Mouse (Mus musculus) layer of hippocampus, adult 8-10 months (tissue): ENCODE measurements around the gene Flywch2. TPM values are rescaled to one million over a fixed set of nuclear protein-coding genes. Genes with fewer than 3 reads are reported as not detected.

Experiments
- DNase-seq, 2 experiments: peaks; one replicate each; pipeline ENCODE4 v3.0.0; 2022; ENCODE audit warnings: low spot score in 2 of 2
- total RNA-seq, 4 experiments: library from RNA; stranded (reverse); gene quantifications; 2 replicates each; pipeline ENCODE4 v1.2.4; 2022

The Flywch2 gene
- total RNA-seq, 4 experiments from 2014 or later: 8.1 to 11.7 (median 10.1) TPM

DNA sequence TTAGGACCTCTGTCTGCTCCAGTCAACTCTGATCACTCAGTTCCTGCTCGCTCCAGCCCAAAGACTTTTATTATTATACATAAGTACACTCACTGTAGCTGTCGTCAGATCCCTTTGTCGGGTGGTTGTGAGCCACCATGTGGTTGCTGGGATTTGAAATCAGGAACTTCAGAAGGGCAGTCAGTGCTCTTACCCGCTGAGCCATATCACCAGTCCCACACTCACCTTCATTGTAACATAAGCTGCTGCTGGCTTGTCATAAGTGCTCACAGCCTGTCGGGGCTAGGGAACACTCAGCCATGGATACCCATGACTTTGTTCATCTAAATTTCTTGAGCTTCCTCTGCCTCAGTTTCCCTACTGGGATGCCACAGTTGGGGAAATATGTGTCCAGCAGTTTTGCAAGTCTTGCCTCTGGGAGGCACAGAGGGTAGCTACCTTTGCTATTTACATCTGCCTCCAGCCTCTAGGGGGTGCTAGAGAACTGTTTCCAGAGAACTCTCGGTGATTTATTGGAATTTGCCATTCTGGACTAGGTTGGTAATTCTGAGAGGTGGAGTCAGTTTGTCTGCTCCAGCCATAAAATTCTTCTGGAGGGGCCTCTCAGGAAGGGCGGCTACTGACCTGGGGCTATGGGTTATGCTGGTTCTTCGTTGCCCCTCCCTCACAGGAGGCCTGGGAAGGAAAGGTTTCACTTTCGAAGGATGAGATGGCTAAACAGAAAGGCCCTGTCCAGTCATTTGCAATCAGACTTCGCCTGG, 37.1 kb downstream of the Flywch2 start:
- DNase-seq: peak in 1 of 2 experiments; percentile 71

DNA sequence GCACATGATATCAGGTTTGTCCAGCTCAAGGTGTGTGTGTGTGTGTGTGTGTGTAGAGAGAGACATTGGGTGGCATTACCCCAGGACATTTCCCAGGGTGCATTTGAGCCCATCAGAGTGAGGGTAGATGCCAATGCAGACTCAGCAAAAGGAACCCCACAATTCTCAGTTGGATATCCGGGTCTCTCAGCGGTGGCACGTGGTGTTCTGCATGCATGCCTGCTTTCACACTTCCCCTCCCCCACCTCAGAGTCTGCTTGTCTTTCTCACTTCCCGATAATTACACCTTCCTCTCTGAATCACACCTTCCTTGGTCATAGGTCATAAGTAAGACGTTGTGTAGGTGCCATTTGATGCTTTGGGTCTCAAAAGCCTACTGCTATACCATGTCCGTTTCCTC, 37.9 kb downstream of the Flywch2 start:
- no peak for DNase-seq

- DNase-seq: no peak
Measured at GRCm38 (mm10) chr17:23747471-23747870, 38.4 kb downstream of the Flywch2 start.

GRCm38 (mm10) chr17:23746767-23747166, 39.1 kb downstream of the Flywch2 start:
- no peak for DNase-seq

- no peak for DNase-seq
Measured at GRCm38 (mm10) chr17:23746311-23746710, 39.6 kb downstream of the Flywch2 start.

GRCm38 (mm10) chr17:23745301-23746251, 40.3 kb downstream of the Flywch2 start, which contains the start of gene Kremen2:
Kremen2 (minus strand) TSS chr17:23745833.
- no peak for DNase-seq

DNA sequence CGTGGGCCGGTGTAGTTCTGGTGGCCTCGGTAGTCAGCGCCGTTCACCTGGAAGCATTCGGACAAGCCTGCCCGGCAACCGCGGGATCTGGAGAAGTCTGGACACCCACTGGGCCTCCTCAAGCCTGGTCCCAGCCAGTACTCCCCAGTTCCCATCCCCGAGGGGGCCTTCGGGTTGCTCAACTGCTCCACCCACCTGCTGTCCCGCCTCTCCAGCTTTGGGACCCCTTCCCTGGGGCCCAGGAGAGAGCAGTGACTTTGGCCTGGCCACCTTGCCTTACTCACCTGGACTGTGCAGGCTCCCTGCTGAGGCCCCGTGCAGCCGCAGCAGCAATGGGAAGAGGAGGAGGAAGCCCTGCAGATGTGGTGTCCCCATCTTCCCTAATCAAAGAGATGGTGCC, 41.2 kb downstream of the Flywch2 start:
- no peak for DNase-seq

GRCm38 (mm10) chr17:23744076-23744475, 41.8 kb downstream of the Flywch2 start:
- DNase-seq: no peak

DNA sequence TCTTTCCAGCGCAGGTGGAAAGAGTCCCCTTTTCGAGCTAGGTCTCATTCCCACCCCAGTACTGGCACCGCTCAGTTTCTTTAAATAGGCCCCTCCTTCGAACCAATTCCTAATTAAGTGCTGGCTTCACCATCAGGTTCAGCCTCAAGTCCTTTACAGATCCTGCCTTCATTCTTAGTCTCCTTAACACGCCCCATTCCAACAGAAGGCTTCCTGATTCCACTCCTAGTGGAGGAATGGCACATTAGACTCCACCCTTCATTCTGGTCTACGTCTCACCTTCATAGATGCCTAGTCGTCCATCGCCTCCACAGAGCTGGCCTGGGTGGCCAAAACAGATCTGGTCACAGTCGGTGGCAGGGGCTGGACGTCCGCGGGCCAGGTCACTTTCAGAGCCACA, 42.9 kb downstream of the Flywch2 start:
- DNase-seq: no peak

- DNase-seq: no peak
Measured at GRCm38 (mm10) chr17:23742210-23742793, 43.6 kb downstream of the Flywch2 start.

GRCm38 (mm10) chr17:23741359-23742209, 44.3 kb downstream of the Flywch2 start:
- no peak for DNase-seq

DNA sequence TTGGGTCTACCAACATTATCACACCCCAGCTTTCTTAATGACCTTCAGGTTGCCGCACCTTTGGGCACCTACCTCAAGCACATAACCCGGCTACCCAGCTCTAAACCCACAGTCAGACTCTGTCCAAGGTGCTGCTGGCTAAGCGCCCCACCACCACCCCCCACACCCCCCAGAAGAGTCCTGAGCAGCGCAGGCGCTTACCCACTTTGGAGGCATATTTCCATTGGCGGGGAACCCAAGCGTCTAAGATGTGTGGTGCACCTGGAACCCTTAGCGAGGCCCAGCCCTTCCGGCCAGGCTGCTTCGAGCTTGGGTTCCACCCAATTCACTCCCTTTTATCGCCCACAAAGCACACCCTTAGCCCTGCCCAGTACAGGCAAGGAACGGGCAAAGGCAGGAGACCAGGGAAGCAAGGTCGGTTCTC, 45.3 kb downstream of the Flywch2 start, which contains the start of gene Paqr4:
TSS of gene Paqr4 (minus strand) at position 270 of the 424 bp plus-strand sequence.
- no peak for DNase-seq

DNA sequence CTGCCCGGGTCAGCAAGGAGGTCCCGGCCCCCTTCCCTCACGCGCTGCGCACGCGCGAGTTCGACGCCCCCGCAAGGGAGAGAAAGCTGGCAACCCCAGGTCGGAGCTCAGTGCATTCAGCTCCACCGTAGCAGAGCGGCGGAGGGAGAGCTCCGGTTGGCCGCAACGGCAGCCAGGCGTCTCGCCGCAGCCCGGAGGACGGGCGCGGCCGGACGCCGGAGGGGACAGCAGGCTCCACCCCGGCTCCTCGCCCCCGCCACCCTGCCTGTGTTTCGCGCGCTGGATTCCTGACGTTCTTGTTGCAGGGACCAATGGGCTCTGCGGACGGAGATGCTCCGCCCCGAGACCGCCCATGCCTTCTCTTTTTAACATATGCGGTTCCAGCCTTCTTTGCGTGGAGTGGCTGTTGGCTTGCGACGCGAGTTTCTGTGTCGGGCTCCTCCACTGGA, 45.7 kb downstream of the Flywch2 start:
- peak; percentile 89 to 91 for DNase-seq

- DNase-seq: no peak
Measured at GRCm38 (mm10) chr17:23739202-23740135, 46.4 kb downstream of the Flywch2 start.

- DNase-seq: no peak
Measured at GRCm38 (mm10) chr17:23738836-23739201, 47.1 kb downstream of the Flywch2 start.

GRCm38 (mm10) chr17:23737493-23738445, 48.1 kb downstream of the Flywch2 start:
- DNase-seq: no peak

- no peak for DNase-seq
Measured at GRCm38 (mm10) chr17:23734341-23734740, 51.5 kb downstream of the Flywch2 start.

GRCm38 (mm10) chr17:23730441-23730840, 55.4 kb downstream of the Flywch2 start:
- DNase-seq: no peak
